ENCODE assay signal across 8 mouse cellular contexts in the genomic region with DNA sequence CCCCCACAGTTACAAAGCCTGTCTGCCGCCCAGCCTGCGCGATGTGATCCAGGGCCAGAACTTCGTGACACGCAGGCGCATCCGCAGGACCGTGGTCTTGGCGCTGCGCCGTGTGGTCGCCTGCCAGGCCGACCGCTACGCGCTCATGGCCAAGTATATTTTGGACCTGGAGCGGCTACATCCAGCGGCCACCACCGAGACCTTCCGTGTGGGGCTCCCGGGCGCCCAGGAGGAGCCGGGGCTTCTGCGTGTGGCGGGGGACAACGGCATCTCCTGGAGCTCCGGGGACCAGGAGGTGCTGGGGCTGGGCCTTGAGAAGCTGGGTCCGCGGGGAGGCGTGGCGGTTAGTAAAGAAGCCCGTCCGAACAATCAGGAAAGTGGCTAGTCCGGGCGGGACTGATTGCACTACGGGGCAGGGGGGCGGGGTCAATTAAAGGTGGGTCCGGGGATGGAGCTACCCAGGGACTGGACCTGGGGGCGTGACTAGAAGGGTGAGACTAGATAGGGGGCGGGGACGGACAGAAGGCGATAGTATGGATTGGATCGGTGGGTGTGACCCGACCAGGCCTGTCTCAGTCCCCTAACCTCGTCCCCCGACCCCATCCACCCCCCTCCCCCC. TPM values are rescaled to one million over a fixed set of nuclear protein-coding genes. Genes with fewer than 3 reads are reported as not detected.
A peak's percentile ranks its signal among the peaks of the same experiment; 100 is the strongest.
DNase-seq lines count a peak whose midpoint lies in the region; ATAC-seq and TF ChIP-seq lines count a peak whose summit lies in the region.

No protein-coding gene starts in this region.

- no peak for TF ChIP-seq POLR2A in lung, adult 2 months (IDR thresholded peaks at IDR 0.05; ENCODE audit: borderline replicate concordance, extremely low read depth, low read depth, low read length)

- H3K9me3 ChIP-seq in lung, embryonic 15.5 days: no peaks in the 10 kb centered on the region
- no peaks in the 10 kb centered on the region for H3K9me3 ChIP-seq in forebrain, embryonic 16.5 days (ENCODE audit: control insufficient read depth, low read length)
- H3K9me3 ChIP-seq in limb, embryonic 10.5 days (replicated peaks): no peaks in the 10 kb centered on the region
- no peaks in the 10 kb centered on the region for H3K9me3 ChIP-seq in stomach, embryonic 15.5 days

- peaks cover 24% of the 10 kb centered on the region for H3K4me1 ChIP-seq in lung, embryonic 15.5 days
- peaks cover 7% of the 10 kb centered on the region for H3K4me1 ChIP-seq in lung, adult 2 months (ENCODE audit: control insufficient read depth, insufficient read depth, low read length)
- peaks cover 14% of the 10 kb centered on the region for H3K4me1 ChIP-seq in forebrain, embryonic 16.5 days (replicated peaks; ENCODE audit: control insufficient read depth, insufficient read depth, low read length)
- peaks cover 39% of the 10 kb centered on the region for H3K4me1 ChIP-seq in limb, embryonic 10.5 days
- H3K4me1 ChIP-seq in stomach, embryonic 15.5 days: peaks cover 14% of the 10 kb centered on the region

- WGBS in lung, embryonic 15.5 days: 11% methylated on average over 46 of the region's 46 CpGs
- 43% methylated on average over 46 of the region's 46 CpGs for WGBS in lung, adult 2 months
- WGBS in forebrain, embryonic 16.5 days: under 1% methylated on average over 46 of the region's 46 CpGs
- under 1% methylated on average over 46 of the region's 46 CpGs for WGBS in limb, embryonic 10.5 days
- WGBS in stomach, embryonic 15.5 days: 12% methylated on average over 46 of the region's 46 CpGs

- H3K27ac ChIP-seq in lung, embryonic 15.5 days: no peak overlapping the region
- no peak overlapping the region for H3K27ac ChIP-seq in forebrain, embryonic 16.5 days (ENCODE audit: low read length)
- H3K27ac ChIP-seq in limb, embryonic 10.5 days: no peak overlapping the region
- H3K27ac ChIP-seq in stomach, embryonic 15.5 days: no peak overlapping the region

- TF ChIP-seq CTCF in lung, adult 2 months (IDR thresholded peaks at IDR 0.05; ENCODE audit: insufficient read depth, low read length): no peak

- peak overlapping the region; percentile 13; the same call in 1 of the 2 replicates for H3K9ac ChIP-seq in lung, embryonic 15.5 days
- H3K9ac ChIP-seq in forebrain, embryonic 16.5 days (replicated peaks; ENCODE audit: low read depth, low read length): peak overlapping the region; percentile 32
- 0 out of 2 replicates have a peak overlapping the region, but pooled peaks have one; percentile 8 for H3K9ac ChIP-seq in stomach, embryonic 15.5 days

- no peaks in the 10 kb centered on the region for H3K36me3 ChIP-seq in lung, embryonic 15.5 days
- H3K36me3 ChIP-seq in forebrain, embryonic 16.5 days (ENCODE audit: control insufficient read depth, insufficient read depth): no peaks in the 10 kb centered on the region
- H3K36me3 ChIP-seq in limb, embryonic 10.5 days: no peaks in the 10 kb centered on the region
- H3K36me3 ChIP-seq in stomach, embryonic 15.5 days: no peaks in the 10 kb centered on the region

- H3K4me2 ChIP-seq in lung, embryonic 15.5 days: peak overlapping the region; percentile 57
- H3K4me2 ChIP-seq in forebrain, embryonic 16.5 days (ENCODE audit: low read length): peak overlapping the region; percentile 42
- peak overlapping the region; percentile 58 for H3K4me2 ChIP-seq in stomach, embryonic 15.5 days

- ATAC-seq in lung, embryonic 15.5 days (ENCODE audit: borderline replicate concordance, extremely low read depth, low FRiP score, low TSS enrichment): peak; percentile 10; the same call in 1 of the 2 replicates
- no peak for ATAC-seq in forebrain, embryonic 16.5 days
- peak; percentile 15; the same call in 1 of the 2 replicates for ATAC-seq in stomach, embryonic 15.5 days (ENCODE audit: insufficient read depth, low FRiP score, low read depth)
- no peak for ATAC-seq in inflammation-experienced regulatory T-cells, adult 6 months

- DNase-seq in lung, adult 2 months: no peak
- DNase-seq in limb, embryonic 10.5 days (ENCODE audit: low spot score): no peak
- DNase-seq in gastrocnemius, adult 18-20 months (ENCODE audit: low spot score): no peak
- DNase-seq in spleen, postnatal 4 days (ENCODE audit: low spot score in 2 of 2): no peak

- H3K27me3 ChIP-seq in lung, embryonic 15.5 days: peaks cover 71% of the 10 kb centered on the region
- peaks cover 68% of the 10 kb centered on the region for H3K27me3 ChIP-seq in forebrain, embryonic 16.5 days (replicated peaks; ENCODE audit: control insufficient read depth, insufficient read depth, low read length)
- H3K27me3 ChIP-seq in limb, embryonic 10.5 days (ENCODE audit: low read depth, poor library complexity, severe bottlenecking): peaks cover 100% of the 10 kb centered on the region
- H3K27me3 ChIP-seq in stomach, embryonic 15.5 days (replicated peaks): peaks cover 65% of the 10 kb centered on the region

- peak overlapping the region; percentile 31 for H3K4me3 ChIP-seq in lung, embryonic 15.5 days
- H3K4me3 ChIP-seq in lung, adult 2 months (replicated peaks; ENCODE audit: extremely low read depth, low read depth, low read length): no peak overlapping the region
- H3K4me3 ChIP-seq in forebrain, embryonic 16.5 days (replicated peaks; ENCODE audit: low read length): peak overlapping the region; percentile 24
- H3K4me3 ChIP-seq in limb, embryonic 10.5 days: peak overlapping the region; percentile 38
- peak overlapping the region; percentile 32 for H3K4me3 ChIP-seq in stomach, embryonic 15.5 days (replicated peaks)

RNA-seq across cellular contexts. Expression of a gene that starts 3.6 kb away (rescaled TPM):
- polyA plus RNA-seq in lung, embryonic 15.5 days (2015; fragmentation: Nextera tagmentation; extraction: Ambion mirVana): 9.9 TPM in 2 replicates
- polyA plus RNA-seq in lung, adult 2 months (2012; rRNA removed): 56.6 and 72.7 TPM in 2 replicates
- polyA plus RNA-seq in forebrain, embryonic 16.5 days (2015; fragmentation: Nextera tagmentation; extraction: Ambion mirVana): 3.4 and 4.1 TPM in 2 replicates
- 3.7 and 4.6 TPM in 2 replicates for polyA plus RNA-seq in limb, embryonic 10.5 days (2016; fragmentation: Nextera tagmentation; extraction: Ambion mirVana)
- polyA plus RNA-seq in stomach, embryonic 15.5 days (2015; fragmentation: Nextera tagmentation; extraction: Ambion mirVana): 9.1 and 9.6 TPM in 2 replicates
- 1 to 10 TPM; 1.4 to 2.2 TPM for total RNA-seq in gastrocnemius, adult 18-20 months (2021)
- 10 to 100 TPM; 18.9 to 30.3 (median 22.5) TPM for polyA plus RNA-seq in inflammation-experienced regulatory T-cells, adult 6 months (2017; shearing (Covaris generic))

RNA-seq across cellular contexts. Expression of a gene that starts 8.1 kb away (rescaled TPM):
- 0.66 and 0.81 TPM in 2 replicates for polyA plus RNA-seq in lung, embryonic 15.5 days (2015; fragmentation: Nextera tagmentation; extraction: Ambion mirVana)
- polyA plus RNA-seq in lung, adult 2 months (2012; rRNA removed): 0.25 and 0.32 TPM in 2 replicates
- 23.1 and 33.6 TPM in 2 replicates for polyA plus RNA-seq in forebrain, embryonic 16.5 days (2015; fragmentation: Nextera tagmentation; extraction: Ambion mirVana)
- 0.40 and 0.51 TPM in 2 replicates for polyA plus RNA-seq in limb, embryonic 10.5 days (2016; fragmentation: Nextera tagmentation; extraction: Ambion mirVana)
- 1.1 TPM in 2 replicates for polyA plus RNA-seq in stomach, embryonic 15.5 days (2015; fragmentation: Nextera tagmentation; extraction: Ambion mirVana)
- not detected for total RNA-seq in gastrocnemius, adult 18-20 months (2021)
- polyA plus RNA-seq in inflammation-experienced regulatory T-cells, adult 6 months (2017; shearing (Covaris generic)): under 1 TPM; 0.42 to 0.67 (median 0.54) TPM

RNA-seq across cellular contexts. Expression of a gene that starts 9.4 kb away (rescaled TPM):
- polyA plus RNA-seq in lung, embryonic 15.5 days (2015; fragmentation: Nextera tagmentation; extraction: Ambion mirVana): 0.63 and 1.3 TPM in 2 replicates
- polyA plus RNA-seq in lung, adult 2 months (2012; rRNA removed): 58.5 and 60.7 TPM in 2 replicates
- polyA plus RNA-seq in forebrain, embryonic 16.5 days (2015; fragmentation: Nextera tagmentation; extraction: Ambion mirVana): not detected in 2 replicates
- 0.53 and 0.76 TPM in 2 replicates for polyA plus RNA-seq in limb, embryonic 10.5 days (2016; fragmentation: Nextera tagmentation; extraction: Ambion mirVana)
- 1.4 and 2.0 TPM in 2 replicates for polyA plus RNA-seq in stomach, embryonic 15.5 days (2015; fragmentation: Nextera tagmentation; extraction: Ambion mirVana)
- under 1 TPM; 0.78 TPM for total RNA-seq in gastrocnemius, adult 18-20 months (2021)
- 10 to 100 TPM; 11.7 to 25.4 (median 22.8) TPM for polyA plus RNA-seq in inflammation-experienced regulatory T-cells, adult 6 months (2017; shearing (Covaris generic))

RNA-seq across cellular contexts. Expression of a gene that starts 21.9 kb away (rescaled TPM):
- 3.3 and 3.6 TPM in 2 replicates for polyA plus RNA-seq in lung, embryonic 15.5 days (2015; fragmentation: Nextera tagmentation; extraction: Ambion mirVana)
- 25.0 and 31.3 TPM in 2 replicates for polyA plus RNA-seq in lung, adult 2 months (2012; rRNA removed)
- 0.58 and 0.68 TPM in 2 replicates for polyA plus RNA-seq in forebrain, embryonic 16.5 days (2015; fragmentation: Nextera tagmentation; extraction: Ambion mirVana)
- 0.67 and 1.2 TPM in 2 replicates for polyA plus RNA-seq in limb, embryonic 10.5 days (2016; fragmentation: Nextera tagmentation; extraction: Ambion mirVana)
- 10.4 and 12.2 TPM in 2 replicates for polyA plus RNA-seq in stomach, embryonic 15.5 days (2015; fragmentation: Nextera tagmentation; extraction: Ambion mirVana)
- total RNA-seq in gastrocnemius, adult 18-20 months (2021): 1 to 10 TPM; 1.7 to 2.4 TPM
- 1 to 10 TPM; 2.8 to 5.6 (median 4.3) TPM for polyA plus RNA-seq in inflammation-experienced regulatory T-cells, adult 6 months (2017; shearing (Covaris generic))

RNA-seq across cellular contexts. Expression of a gene that starts 45.9 kb away (rescaled TPM):
- 4.8 and 7.6 TPM in 2 replicates for polyA plus RNA-seq in lung, embryonic 15.5 days (2015; fragmentation: Nextera tagmentation; extraction: Ambion mirVana)
- polyA plus RNA-seq in lung, adult 2 months (2012; rRNA removed): 20.0 and 23.3 TPM in 2 replicates
- polyA plus RNA-seq in forebrain, embryonic 16.5 days (2015; fragmentation: Nextera tagmentation; extraction: Ambion mirVana): 72.4 and 100 TPM in 2 replicates
- polyA plus RNA-seq in limb, embryonic 10.5 days (2016; fragmentation: Nextera tagmentation; extraction: Ambion mirVana): 2.2 and 4.3 TPM in 2 replicates
- polyA plus RNA-seq in stomach, embryonic 15.5 days (2015; fragmentation: Nextera tagmentation; extraction: Ambion mirVana): 7.6 and 8.3 TPM in 2 replicates
- total RNA-seq in gastrocnemius, adult 18-20 months (2021): not detected
- polyA plus RNA-seq in inflammation-experienced regulatory T-cells, adult 6 months (2017; shearing (Covaris generic)): 10 to 100 TPM; 37.6 to 66.4 (median 54.3) TPM

Comparison
In these comparisons a context has a peak if more than half of its experiments do, and no peak if none do; other contexts are left out.
1. ATAC-seq: peak in lung, embryonic 15.5 days (single experiment) and stomach, embryonic 15.5 days (single experiment); none in forebrain, embryonic 16.5 days (single experiment) and inflammation-experienced regulatory T-cells, adult 6 months (single experiment).
2. RNA of a gene that starts 8.1 kb away (polyA plus RNA-seq): 23.1 to 33.6 TPM in forebrain, embryonic 16.5 days; 1.1 TPM in stomach, embryonic 15.5 days, 0.66 to 0.81 TPM in lung, embryonic 15.5 days, 0.42 to 0.67 TPM in inflammation-experienced regulatory T-cells, adult 6 months, 0.40 to 0.51 TPM in limb, embryonic 10.5 days and 0.25 to 0.32 TPM in lung, adult 2 months; every median in the first group is over 10 times any median in the second.
3. Peak in every context shown above with its lines, with median percentiles within 50 percentile points of each other: H3K4me2 ChIP-seq and H3K9ac ChIP-seq.